Mouse (Mus musculus) layer of hippocampus, adult 8-10 months (tissue): Measurements from ENCODE around the gene Thnsl2. TPM values are rescaled to one million over a fixed set of nuclear protein-coding genes. Genes with fewer than 3 reads are reported as not detected.

Experiments
- DNase-seq, 2 experiments: peaks; one replicate each; pipeline ENCODE4 v3.0.0; 2022; ENCODE audit warnings: low spot score in 2 of 2
- total RNA-seq, 4 experiments: library from RNA; stranded (reverse); gene quantifications; 2 replicates each; pipeline ENCODE4 v1.2.4; 2022

Gene Thnsl2
- total RNA-seq = 1 to 10 TPM; 3.8 to 6.2 (median 4.8) TPM

DNA sequence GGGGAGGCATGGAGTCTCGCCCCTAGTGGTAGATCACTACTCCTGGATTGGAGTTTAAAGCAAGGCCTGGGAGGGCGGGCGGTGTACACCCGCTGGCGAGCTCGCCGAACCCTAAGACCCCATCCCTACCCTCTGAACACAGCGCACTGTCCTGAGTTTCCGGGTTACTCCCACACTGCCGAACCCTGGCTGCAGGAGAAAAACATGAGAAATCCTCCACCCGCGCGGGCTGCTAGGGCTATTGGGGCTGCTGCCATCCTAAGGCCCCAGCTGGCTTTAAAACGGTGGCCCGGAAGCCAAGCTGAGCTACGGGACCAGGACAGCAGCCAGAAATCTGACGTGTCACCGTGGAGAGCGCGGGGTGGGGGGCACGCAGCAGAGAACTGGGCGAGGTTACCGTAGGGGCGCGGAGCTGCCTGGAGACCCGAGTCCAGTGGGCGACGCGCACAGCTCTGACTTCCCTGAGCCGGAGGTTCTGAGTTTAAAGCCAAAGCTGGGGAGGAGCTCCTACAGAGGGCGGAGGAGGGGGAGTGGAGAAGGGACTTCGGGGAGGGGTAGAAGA lies at the start of gene Thnsl2:
Thnsl2 (minus strand) TSS at position 546 of the 562 bp plus-strand sequence.
- DNase-seq = peak; percentile 44 to 53

DNA sequence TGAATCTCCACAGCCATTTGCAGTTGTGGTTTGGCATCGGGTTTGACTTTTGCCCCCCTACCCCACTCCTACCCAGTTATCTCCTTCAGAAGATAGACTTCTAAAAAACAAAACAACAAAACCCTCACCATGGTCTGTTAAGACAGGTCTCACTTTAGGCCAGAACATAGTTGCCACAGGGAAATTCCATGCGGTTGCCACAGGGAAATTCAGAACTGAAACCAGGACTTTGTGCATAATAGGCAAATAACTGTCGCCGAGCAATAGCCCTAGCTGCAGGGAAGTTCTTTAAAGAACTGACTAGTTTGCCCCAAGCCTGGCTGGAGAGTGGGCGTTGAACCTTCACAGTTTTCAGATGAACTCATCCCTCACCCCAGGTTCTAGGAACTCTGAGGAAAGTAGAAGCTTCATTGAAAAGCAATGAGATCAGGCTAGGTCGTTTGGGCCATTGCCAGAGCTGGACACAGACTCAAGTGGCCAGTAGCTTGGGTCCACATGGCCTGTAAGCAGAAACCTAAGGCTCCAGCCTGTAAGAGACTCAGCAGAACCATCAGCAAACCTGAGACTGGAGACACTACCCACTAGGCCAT lies 49.0 kb upstream of the Thnsl2 start:
- DNase-seq = no peak

DNA sequence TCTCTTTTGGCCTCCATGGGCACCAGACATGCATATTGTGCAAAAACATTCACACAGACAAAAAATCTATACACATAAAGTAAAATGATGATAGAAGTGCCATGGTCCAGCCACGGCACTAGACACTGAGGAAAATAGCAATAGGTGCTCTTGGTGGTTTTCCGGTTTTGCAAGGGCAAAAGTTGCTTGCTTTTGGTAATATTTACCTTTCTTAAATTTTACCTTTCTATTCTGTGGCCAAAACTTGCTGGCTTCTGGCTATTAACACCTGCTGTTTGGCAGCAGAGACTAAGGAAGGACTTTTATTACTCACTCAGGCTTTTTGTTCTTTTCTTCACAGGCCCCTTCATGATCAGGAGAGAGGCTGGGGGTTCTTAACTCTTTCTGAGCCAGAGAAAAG lies 46.3 kb upstream of the Thnsl2 start:
- DNase-seq = no peak

DNA sequence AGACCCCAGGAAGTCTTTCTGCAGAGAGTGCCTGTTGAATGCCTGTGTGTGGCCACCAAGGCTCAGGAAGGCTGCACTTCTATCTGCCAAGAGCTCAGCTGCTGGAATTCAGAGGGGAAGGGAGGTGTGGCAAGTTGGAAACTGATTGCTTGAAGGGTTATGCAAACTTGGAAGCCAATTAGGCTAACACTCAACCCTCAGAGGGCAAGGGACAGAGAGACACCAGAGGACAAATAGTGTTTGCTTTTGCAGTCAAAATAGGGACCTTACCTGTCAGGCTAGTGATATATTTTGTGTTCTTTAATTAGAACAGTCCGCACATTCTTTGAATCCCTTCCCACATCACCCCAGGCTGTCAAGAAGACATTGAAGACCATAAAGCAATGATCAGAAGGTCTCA lies 45.3 kb upstream of the Thnsl2 start:
- DNase-seq = no peak

DNA sequence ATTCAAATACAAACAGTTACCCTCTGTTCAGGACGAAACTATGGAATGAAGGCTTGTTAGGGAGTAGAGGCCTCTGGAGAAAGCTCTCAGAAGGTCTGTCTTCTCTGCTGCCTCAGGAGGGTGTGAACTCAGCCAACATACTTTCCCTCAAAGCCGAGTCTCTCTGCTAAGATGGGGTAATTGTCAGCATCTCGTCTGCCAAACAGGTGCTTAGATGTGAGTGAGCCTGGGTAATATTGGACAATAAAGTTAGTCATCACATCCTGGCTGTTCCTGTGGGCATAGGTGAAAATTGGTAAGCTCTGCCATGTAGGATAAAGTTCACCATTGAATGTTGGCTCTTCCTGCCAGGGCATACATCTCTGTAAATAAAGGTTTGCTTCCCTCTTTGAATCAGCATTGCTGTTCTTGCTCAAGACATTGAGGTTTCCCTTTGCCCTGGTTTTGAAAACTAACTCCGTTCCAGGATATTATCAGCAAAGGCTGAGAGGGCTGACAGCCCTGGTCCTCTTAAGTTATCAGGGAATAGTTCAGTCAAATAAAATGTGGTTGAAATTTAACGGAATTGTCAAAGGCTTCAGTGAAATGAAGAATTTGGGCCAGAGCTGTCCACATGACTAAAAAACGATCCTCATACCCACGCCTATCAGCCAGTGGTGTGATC lies 40.8 kb upstream of the Thnsl2 start:
- DNase-seq = no peak

DNA sequence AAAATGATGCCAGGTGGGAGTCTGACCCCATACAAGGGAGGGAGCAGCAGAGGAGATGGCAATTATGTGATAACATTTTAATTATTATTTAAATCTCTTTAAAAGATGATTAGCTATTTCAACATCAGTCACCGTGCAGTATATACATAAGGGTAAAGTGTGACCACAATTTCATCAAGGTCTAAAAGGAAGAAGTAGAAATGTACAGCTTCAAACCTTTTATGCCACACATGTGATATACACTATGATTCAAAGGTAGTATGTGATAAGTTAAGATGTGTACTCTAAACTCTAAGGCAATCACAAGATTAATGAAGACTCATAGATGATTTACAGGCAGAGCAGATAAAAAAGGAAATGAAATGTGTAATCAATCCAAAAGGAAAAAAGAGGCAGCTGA lies 36.4 kb upstream of the Thnsl2 start:
- DNase-seq = no peak

DNA sequence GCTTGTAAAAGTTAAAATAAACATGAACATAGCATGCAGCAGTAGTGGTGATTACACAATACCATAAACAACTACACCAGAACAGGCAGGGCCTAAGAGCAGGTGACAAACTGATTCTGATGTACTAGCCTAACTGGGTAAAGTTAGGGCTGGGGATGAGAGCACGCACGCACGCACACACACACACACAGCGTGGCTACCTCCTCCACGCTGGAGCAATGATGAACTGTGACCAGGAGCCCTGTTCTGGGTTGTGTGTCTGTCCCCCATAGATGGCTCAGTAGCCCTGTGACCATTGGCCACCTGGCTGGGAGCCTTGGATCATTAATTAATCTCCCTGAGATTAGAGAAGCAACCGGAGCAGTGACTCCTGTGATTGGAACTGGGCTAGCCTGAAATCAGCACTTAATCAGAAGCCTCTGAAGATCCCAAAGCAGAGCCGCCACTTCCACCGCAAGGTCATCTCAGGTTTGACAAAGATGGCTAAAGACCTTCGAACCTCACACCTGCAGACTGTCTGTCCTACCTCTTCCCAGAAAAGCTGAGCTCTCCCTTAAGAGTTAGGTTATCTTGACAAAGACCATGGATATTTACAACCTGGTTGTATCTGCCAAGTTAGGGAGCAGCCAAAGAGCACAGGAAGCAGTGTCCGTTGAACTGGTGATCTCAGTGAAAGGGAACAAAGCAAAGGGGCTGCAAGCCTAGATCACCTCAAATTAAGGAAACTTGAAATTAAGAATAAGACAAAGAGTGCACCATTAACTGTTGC lies 28.8 kb upstream of the Thnsl2 start:
- no peak for DNase-seq

DNA sequence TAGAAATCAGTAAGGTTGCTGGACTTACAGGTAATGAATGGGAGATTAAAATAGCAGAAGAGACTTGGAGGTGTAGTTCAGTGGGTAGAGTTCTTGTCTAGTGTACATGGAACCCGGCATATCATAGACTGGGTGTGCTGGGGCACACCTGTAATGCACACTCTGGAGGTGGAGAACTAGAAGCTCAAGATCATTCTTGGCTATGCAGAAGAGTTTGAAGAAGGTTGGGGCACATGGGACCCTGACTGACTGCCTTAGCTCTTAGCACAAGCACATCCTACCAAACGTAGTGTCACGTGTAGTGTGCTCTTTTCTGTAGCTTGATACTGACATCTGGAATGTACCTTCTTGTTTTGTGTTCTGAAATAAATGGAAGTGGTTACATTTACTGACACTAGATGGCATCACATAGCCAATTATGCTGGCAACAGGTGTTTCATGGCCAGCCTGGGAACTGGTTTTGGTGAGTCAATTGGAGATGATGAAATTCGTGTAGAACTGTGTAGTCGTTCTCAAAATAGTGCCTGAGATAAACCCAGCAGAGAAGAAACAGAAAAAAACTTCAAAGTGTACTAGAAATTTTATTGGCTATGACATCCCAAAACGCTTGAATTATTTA lies 22.4 kb upstream of the Thnsl2 start:
- DNase-seq = no peak

DNA sequence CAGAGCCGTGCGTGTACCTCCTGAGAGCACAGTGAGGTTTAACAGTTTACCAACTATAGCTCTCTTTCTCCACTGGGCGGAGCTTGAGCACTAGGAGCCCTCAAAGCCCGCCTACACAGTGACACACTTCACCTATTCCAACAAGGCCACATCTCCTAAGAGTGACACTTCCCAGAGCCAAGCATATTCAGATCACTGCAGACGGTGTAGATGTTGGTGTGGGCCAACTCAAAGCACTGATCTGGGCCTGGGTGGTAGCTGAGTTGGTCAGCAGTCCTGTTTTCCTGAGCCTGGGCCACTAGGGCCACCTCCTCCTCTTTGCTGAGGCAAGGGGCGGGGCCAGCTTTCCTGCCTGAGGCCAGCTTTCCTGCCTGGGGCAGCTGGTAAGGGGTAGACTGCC lies 20.2 kb upstream of the Thnsl2 start:
- DNase-seq = no peak

DNA sequence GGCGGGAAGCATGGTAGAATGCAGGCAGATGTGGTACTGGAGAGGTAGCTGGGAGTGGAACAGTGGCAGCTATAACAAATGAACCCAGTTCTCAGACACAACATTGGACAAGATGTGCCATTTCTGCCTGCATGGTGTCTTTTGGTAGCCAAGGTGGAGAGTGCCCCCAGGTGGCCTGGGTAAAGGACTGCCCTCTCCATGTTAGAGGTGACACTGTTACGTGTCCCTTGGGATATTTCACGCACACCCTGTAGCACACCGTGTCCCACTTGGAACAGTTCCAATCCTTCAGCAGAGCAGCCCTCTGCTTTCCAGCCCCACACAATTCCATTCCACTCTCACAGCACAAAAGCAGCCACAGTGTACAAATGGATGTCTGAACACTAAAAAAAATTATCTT lies 18.0 kb upstream of the Thnsl2 start:
- no peak for DNase-seq

DNA sequence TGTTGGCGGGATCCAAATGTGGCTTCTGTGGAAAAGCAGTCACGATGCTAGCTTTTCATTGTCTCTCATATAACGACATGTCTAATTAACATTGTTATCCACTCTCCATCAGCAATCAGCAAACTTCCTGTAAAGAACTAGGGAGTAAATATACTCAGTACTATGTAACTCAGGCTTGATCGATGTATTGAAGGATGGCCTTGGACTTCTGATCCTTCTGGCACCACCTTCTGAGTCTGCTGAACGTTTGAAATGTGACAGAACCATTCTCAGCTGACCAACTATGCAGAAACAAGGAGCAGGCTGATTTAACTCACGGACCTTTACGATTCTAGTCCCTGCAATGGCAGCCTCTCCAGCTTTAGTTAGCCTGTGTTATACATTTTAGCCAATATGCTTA lies 17.1 kb upstream of the Thnsl2 start:
- no peak for DNase-seq

DNA sequence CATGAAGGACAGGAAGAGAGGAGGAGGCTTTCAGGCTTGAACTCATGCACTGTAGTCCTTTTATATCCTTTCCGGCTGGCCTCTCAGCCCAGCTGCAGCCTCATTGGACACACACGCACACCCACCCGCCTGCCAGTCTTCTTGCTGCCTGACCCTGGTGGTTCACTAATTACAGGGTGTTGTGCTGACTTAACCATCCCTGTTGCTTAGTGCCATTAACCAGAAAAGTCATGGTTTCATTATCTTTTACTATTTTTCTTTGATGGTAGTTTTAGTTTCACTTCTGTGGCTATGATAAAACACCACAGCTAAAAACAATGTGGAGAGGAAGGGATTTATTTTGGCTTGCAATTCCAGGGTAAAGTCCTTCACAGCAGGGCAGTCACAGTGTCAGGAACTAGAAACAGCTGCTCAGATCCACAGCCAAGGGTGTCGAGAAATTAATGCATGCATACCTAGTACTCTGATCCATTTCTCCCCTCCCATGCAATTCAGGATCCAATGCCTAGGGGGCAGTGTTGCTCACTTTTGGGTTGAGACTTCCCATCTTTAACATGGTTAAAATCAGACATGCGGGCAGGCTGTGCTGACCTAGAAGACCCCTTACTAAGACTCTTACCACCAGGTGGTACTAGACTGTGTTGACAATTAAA lies 12.6 kb upstream of the Thnsl2 start:
- no peak for DNase-seq

DNA sequence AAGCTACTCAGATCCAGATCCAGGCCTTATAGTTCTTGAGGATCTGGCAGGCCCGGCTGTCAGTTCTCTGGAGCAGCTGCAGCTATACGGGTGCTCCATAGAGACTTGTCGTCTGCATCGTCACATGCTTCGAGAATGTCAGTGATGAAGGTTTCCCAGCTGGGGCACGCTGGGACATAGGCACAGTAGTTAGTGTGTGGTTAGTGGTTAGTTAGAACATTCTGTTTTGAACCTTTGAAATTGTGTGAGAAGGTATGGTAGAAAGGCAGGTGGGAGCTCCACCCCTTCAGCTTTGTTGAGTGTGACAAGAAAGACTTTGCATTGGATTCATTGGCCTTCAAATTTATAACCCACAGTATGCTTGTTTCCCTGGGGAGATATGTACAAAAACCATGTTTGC lies 10.6 kb upstream of the Thnsl2 start:
- DNase-seq = no peak

DNA sequence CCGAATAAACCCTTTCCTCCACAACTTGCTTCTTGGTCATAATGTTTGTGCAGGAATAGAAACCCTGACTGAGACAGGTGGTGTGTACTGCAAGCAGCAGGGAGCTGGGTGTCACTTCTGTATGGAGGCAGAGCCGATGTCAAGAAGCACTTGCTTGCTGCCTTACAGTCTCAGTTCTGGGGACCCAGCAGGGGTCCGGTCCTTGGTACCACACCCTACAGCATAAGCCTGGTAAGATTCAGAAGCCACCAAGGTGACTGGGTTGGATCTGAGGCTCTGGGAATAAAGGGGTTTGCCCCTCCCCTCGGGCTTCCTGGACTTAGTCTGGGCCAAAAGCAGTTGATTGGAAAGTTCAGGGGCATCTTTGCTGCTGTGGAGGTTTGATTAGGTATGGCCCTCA lies 9.2 kb upstream of the Thnsl2 start:
- no peak for DNase-seq

DNA sequence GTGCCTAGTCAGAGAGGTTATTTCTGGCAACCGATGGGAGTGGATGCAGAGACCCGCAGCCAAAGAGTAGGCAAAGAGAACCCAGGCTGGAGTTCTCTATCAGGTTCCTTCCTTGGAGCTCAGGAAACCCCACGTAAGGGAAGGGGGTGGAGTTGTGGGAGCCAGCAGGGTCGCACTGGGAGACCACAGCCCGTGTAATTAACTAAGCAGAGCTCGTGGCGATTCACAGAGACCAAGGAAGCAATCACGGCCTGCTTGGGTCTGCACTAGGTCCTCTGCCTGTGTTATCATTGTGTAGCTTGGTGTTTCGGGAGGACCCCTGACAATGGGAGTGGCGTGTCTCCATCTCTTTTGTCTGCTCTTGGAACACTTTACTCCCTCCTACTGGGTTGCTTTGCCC lies 6.9 kb upstream of the Thnsl2 start:
- no peak for DNase-seq

DNA sequence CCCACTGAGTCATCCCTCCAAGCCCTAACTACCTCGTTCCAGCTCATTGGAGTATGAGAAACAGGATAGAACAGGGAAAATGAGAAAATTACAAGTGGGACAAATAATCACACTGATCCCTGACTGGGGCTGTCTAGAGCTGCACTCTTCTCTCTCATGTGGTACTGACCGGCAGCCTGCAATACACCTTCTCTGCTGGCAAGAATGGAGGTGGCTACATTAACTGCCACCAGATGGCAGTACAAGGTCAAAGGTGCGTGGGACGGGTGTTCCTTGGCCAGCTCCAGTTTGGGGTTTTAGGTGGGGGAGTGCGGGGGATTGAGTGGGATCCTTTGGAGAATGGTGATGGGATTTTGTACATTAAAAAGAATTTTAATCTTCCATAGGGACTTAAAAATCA lies 5.3 kb upstream of the Thnsl2 start:
- DNase-seq = no peak

DNA sequence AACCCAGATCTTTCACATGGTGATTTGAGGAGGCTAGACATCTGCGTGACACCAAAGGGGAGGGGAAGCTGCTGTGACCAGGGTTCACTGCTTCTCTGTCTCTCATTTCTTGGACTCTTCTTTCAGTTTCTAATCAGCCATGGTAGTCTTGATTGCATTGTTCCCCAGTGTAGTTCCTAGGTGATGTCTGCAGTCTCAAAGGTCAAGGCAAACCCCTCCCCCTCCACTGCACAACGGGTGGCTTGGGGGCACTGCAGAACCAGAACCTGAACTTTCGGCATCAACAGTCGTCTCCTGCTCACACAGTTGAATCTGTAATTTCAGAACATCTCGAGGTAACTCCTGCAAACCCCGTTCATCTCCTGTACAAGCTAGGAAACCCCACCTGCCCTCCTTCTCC lies 4.1 kb upstream of the Thnsl2 start:
- DNase-seq = no peak

DNA sequence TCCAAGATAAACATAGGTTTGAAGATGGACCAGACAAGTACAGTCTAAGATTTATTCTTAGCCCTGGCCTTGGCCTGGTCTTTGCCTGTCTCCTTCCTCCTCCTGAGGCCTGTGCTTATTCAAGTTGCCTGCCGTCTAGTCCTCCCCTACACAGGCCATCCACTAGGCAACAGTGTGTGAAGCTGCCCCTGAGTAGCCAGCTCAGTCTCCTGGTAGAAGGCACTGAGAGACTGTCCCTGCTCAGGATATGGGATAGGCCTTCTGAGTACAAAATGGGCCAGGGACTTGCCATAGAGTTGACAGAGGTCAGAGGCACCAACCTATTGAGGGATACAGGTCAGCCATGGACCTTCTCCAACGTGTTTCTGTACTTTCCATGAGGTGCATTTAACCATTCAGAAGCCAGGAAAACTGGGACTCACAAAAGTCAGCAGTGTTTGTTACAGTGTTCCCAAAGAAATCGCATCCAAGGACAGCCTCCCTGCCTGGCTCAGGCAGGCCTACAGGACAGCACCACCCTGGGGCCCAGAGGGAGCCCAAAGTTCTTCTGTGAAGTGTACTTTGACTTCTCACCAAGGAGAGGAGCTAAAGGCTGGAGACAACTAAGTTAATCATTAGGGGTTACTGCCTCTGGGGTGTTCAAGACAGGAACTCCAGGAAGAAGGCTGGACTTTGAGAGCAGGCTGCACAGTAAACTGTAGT lies 1.2 kb upstream of the Thnsl2 start:
- DNase-seq = no peak

DNA sequence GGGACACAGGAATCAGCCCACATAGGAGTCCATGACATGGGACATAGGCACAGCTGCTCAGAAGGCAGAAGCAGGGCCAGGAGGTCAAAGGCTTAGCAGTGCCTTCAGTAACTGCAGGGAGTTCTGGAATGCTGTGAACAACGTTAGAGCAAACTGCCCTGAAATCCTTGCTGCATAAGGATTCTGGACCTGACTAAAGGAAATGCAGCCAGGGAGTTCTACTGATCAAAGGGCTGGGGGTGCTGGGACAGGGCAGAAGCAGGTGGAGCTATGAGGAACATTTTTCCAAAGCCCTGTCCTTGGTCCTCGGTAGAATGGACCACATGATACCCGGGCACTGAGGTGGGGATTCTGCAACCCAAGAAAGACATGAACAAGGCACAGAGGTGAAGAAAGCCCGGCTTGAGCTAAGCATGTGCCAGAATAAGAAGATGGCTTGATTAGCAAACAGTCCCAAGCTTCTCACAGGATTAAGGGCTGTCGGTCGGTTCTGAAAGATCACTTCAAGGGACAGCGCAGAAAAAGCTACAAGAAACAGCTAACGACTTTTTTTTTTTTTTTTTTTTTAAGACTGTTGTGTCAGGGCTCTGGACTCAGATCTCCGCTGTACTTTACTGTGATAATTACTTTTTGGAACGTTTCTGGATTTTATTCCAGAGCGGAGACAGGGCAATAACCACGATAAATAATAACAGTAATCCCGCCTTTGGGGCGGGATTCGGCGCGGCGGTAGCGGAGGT lies 915 bp downstream of the Thnsl2 start:
- DNase-seq = no peak

DNA sequence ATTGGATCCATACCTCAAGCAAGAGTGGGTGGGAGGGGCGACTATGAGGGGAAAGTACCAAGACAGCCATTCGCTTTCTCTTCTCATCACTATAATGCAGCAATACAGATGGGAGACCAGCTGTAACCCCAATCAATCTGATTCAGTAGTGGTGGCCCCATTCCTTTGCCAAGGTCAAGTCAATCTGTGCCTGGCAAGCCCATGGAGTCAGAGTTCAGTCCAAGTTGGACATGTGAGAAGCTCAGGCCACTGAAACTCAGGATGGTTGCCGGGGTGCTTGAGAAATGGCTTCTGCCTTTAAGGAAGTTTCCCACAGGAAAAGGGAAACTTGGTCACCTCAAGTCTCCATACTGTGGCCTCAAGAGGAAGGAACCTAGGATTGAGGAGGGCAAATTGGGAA lies 9.2 kb downstream of the Thnsl2 start:
- no peak for DNase-seq
